Mouse (Mus musculus): Measurements from ENCODE around the gene Col12a1.

Col12a1 gene

DNA sequence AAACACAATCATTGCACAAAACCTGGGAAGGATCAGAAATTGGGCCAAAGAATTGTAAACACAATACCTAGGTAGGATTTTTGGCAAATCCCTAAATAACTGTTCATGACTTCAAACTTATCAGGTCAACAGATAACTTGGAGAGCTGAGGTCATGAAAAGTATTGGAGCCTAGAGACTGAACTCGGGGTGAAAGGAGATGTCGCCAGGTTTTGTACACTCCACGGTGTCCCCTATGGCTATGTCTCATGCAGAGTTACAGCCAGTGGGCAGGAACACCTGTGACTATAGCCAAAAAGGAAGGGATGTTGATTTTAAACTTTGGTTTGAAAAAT is 118.4 kb downstream of the Col12a1 start:
- no peak for DNase-seq

DNA sequence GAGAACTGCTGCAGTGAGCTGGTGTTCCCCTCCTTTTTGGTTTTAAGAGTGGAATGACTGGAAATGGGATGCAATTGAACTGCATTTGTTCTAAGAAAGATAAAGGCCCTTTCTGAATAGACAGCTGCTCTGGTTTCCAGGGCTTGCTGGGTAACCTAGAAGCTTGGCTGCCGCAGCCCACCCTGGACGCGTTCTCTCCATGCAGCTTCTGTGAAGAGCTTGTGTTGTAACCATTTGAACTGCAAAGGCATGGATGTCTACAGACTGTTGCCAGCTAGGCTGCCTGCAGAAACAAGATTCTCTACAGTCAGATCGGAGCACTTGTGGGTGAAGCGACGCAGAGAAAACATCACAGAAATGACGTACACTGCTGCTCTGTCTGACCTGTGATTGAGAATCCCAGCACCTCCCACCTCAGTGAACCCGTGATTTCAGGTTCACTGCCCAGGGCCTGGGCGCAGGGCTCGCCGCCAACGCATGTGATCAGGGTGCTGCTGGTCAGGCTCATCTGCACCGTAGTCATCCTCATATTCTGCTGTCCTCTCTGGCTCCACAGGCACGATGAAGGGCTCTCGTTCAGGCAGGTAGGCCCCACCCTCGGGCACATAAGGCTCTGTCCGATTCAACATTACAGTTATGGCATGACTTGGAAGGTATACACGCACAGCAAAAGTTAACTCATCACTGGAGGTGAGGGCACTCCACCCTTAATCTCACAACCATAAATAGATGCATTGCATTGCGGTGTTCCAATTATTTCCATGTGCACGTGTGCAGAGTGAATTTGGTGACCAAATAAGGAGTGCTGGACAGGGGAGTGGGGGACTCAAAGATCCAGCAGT is 119.0 kb downstream of the Col12a1 start:
- DNase-seq: no peak

DNA sequence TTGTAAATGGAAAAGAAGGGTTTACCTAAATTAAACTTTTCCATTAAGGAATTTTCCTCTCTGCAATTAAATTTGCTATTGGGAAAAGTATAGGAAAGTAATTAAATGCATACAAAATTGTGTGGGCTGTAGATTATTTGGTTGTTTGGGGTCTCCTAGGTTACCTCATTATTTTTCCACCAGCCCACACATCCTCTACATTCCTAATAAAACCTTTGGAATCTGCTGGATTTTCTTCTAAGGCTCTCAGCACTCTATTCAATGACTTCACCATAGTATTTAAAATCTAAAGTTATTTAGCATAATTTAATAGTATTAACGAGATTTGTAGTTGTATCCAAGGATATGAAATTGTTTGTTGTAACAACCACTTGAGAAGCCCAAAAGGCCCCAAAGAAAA is 120.1 kb downstream of the Col12a1 start:
- DNase-seq: no peak

DNA sequence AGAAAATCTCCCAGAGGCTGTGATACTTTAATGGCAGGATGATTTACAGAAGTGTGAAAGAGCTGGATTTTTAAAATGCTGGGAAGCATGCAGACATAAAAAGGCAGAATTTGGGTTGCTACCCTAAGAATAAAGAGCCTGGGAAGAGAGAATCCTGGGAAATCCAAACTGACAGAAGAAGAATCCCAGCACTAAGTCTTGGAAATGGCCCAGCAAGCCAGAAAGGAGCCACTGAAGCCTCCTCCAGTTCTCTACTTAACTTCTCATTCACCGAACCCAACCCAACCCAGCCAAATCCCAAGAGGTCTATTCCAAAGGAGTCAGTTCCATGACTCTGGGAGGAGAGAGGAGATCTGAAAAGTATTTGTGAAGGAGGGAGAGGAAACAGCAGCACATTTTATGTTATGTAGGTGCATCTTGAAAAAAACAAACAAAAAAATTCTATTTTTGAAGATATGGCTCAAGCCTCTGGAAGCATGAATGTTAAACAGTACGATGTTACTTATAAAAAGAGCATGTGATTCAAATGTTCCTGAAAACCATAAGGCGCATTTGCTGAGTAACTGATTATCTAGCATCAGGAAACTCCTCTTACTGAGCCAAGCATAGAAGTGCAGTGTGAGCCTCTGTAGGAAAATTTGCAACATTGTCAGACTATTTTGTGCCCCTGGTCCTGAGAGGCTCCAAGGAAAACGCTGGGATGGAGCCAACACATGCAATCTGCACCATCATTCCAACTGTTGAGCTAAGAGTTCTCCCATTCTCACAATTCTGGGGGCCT is 132.0 kb downstream of the Col12a1 start:
- DNase-seq: no peak

DNA sequence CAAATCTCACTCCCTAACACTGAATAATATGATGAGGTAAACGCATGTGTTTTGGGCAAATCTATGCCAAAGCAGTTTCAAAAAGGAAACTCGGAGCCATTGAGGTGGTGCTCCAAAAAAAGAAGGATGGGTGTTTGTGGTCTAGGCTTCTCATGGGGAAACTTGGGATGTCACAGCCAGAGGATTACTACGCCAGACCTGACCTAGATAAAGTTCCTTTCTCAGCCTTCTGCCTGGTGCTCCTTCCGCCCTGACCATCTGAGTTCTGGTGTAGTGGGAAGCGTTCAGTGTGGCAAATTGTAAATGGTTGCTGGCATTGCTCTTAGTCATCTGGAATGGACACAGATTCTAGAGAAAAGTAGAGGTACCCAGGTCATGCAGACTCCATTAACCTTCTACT is 151.8 kb downstream of the Col12a1 start:
- DNase-seq: no peak

DNA sequence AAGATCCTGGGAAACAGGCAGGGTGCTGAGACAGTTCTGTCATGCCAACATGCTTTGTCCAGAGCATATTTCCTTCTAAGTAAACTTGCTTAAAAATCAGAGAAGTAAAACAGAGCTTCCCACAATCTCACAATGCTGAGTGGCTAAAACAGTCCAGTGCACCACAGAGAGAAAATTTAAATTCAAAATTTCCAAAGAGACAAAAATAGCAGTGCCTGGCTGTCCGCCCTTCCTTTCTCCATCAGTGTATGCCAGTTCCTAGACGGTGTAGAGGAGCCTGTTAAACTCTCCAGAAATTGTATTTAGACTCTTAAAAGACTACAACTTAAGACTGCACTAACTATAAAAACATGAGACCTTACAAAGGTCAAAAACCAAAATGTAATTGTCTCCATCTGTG is 165.3 kb downstream of the Col12a1 start:
- DNase-seq: no peak

Data from thymus, postnatal 14 days (tissue).